Mouse (Mus musculus) heart, embryonic 14.5 days (tissue): Measurements from ENCODE around the gene Serping1. TPM values are rescaled to one million over a fixed set of nuclear protein-coding genes. Genes with fewer than 3 reads are reported as not detected.
A peak's percentile ranks its signal among the peaks of the same experiment; 100 is the strongest.
"Not testable (repeated sequence)": the region's sequence is repeated elsewhere in the genome, so short reads cannot be mapped to it uniquely, and the experiment has no call there.

Source experiments
- ATAC-seq: fragments of 200-750 bp; cut with Nextera tagmentation; 2 replicates; pipeline ENCODE4 v1.8.0; 2017; ENCODE audit warnings: low read depth, moderate TSS enrichment; ENCODE audit not compliant: insufficient number of reproducible peaks, insufficient read depth, low FRiP score
- H3K27ac ChIP-seq, 2 experiments: fragments of 200-500 bp in 1 of 2; fragments of 300-500 bp in 1 of 2; sonication (generic) in 1 of 2; replicated peaks in 1 of 2; 2 replicates each; pipeline ENCODE4 v1.5.1; 2012 to 2014; ENCODE audit warnings: low read depth in 2 of 2, low read length in 2 of 2, control low read depth in 1 of 2, mild to moderate bottlenecking in 1 of 2, mixed read lengths in 1 of 2; ENCODE audit not compliant: control insufficient read depth in 1 of 2, insufficient read depth in 1 of 2
- H3K27me3 ChIP-seq: fragments of 300-500 bp; sonication (generic); 2 replicates; pipeline ENCODE4 v1.6.1; 2014; ENCODE audit warnings: mild to moderate bottlenecking, low read length, control low read depth; ENCODE audit not compliant: control insufficient read depth, insufficient read depth
- H3K36me3 ChIP-seq: fragments of 300-500 bp; sonication (generic); 2 replicates; pipeline ENCODE4 v1.6.1; 2014; ENCODE audit warnings: mild to moderate bottlenecking, control low read depth, low read length, mixed read lengths; ENCODE audit not compliant: control insufficient read depth, insufficient read depth
- H3K4me1 ChIP-seq, 2 experiments: fragments of 200-500 bp in 1 of 2; fragments of 300-500 bp in 1 of 2; sonication (generic) in 1 of 2; 2 replicates each; pipeline ENCODE4 v1.6.1; 2012 to 2014; ENCODE audit warnings: low read length in 2 of 2, control low read depth in 1 of 2, mixed read lengths in 1 of 2; ENCODE audit not compliant: control insufficient read depth in 2 of 2, insufficient read depth in 2 of 2
- H3K4me2 ChIP-seq: fragments of 300-500 bp; sonication (generic); 2 replicates; pipeline ENCODE4 v1.6.1; 2014; ENCODE audit warnings: mild to moderate bottlenecking, low read length
- H3K4me3 ChIP-seq, 2 experiments: fragments of 200-500 bp in 1 of 2; fragments of 300-500 bp in 1 of 2; sonication (generic) in 1 of 2; 2 replicates each; pipeline ENCODE4 v1.5.1; 2012 to 2014; ENCODE audit warnings: low read length in 2 of 2, mild to moderate bottlenecking in 2 of 2, control low read depth in 1 of 2, low read depth in 1 of 2, moderate library complexity in 1 of 2; ENCODE audit not compliant: control insufficient read depth in 1 of 2, insufficient read depth in 1 of 2
- H3K9ac ChIP-seq: fragments of 300-500 bp; sonication (generic); 2 replicates; pipeline ENCODE4 v1.6.1; 2014; ENCODE audit warnings: mild to moderate bottlenecking, low read length
- H3K9me3 ChIP-seq: fragments of 300-500 bp; sonication (generic); 2 replicates; pipeline ENCODE4 v1.6.1; 2016; ENCODE audit warnings: low read length, control low read depth; ENCODE audit not compliant: control insufficient read depth
- WGBS: fragments of 180-500 bp; shearing (Covaris S2); extraction: QIAGEN DNeasy Blood & Tissue Kit; methylation state at CpG from one replicate; pipeline ENCODE4 v1.1.7; 2014; 5-methylcytosine and 5-hydroxymethylcytosine counted together
- polyA plus RNA-seq: library from polyadenylated mRNA; unstranded; fragments of >200 nt; fragmentation: Nextera tagmentation; extraction: Ambion mirVana; gene quantifications from 2 replicates; pipeline ENCODE4 v1.2.1, GENCODE M21; 2014

Gene Serping1
- polyA plus RNA-seq, 1 experiment from 2014 or later, result 46.6 TPM

DNA sequence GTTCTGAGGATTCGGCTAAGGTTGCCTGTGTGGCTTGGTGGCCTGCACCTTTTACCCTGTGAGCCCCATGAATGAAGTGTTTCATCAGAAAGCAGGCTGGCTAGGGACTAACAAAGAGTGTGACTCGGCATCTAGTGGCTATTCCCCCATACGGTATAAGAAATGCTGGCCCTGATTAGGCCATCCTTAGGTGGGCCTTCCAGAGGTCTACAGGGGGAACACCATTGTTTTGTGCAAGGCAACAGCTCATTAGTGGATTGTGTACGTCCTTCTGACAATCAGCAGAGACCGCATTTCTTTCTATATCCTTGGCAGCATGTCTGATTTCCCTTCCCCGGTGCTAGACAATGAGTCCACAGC is 35.3 kb upstream of the Serping1 start:
- WGBS, result 65% methylated on average over 6 of the region's 6 CpGs
- Histone ChIP-seq H3K36me3 (0 out of 2 replicates have a peak, but pooled peaks cover 4% of the 10 kb centered on the region), H3K27ac (peak overlapping the region; percentile 70 to 71), H3K4me2 (peak overlapping the region; percentile 64), H3K9me3 (no peaks in the 10 kb centered on the region), H3K9ac (peak overlapping the region; percentile 50; the same call in 1 of the 2 replicates), H3K27me3 (no peaks in the 10 kb centered on the region), H3K4me3 (no peak overlapping the region), H3K4me1 (peaks cover 18 to 23% of the 10 kb centered on the region in 2 experiments)
- ATAC-seq, result no peak

DNA sequence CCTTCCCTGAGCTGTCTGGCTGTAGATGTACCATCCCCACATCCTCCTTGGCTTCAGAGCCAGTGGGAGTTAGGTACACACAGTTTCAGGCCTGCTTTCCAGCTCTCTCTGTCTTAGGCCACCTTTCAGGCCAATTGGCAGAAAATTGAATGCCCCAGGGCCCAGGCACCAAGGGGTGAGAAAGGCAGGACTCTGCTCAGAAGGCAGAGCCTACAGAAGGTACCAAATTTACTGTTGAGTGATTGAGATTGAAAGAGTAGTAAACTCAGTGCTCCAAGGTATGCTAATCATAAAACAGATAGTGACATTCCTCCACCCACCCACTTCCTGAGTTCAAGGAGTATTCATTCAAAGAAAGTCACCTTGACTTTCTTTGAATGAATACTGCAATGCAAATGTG is 34.1 kb upstream of the Serping1 start:
- Histone ChIP-seq H3K4me3 (no peak overlapping the region), H3K36me3 (0 out of 2 replicates have a peak, but pooled peaks cover 4% of the 10 kb centered on the region), H3K4me2 (no peak overlapping the region), H3K27me3 (no peaks in the 10 kb centered on the region), H3K9me3 (no peaks in the 10 kb centered on the region), H3K27ac (no peak overlapping the region), H3K9ac (no peak overlapping the region), H3K4me1 (peaks cover 18 to 23% of the 10 kb centered on the region in 2 experiments)
- no peak for ATAC-seq

DNA sequence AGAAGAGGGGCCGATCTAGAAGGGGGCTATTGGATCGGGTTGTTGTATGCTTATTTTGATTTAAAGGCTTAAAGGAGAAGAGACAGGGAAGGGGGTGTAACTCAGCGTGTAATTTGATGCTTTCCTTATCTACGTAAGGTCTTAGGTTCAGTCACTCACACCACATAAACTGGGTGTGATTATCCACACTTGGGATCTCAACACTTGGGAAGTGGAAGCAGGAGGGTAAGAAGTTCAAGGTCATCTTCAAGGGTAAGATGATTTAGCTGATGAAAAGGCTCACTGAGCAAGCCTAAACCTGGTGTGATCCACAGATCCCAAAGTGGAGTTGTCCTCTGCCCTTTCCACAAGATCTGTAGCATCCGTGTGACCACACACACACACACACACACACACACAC is 31.3 kb upstream of the Serping1 start:
- 53% methylated on average over 5 of the region's 5 CpGs for WGBS
- Histone ChIP-seq H3K27ac (no peak overlapping the region), H3K4me3 (no peak overlapping the region), H3K4me2 (no peak overlapping the region), H3K9ac (no peak overlapping the region), H3K9me3 (no peaks in the 10 kb centered on the region), H3K27me3 (no peaks in the 10 kb centered on the region), H3K36me3 (0 out of 2 replicates have a peak, but pooled peaks cover 4% of the 10 kb centered on the region), H3K4me1 (peaks cover 9 to 11% of the 10 kb centered on the region in 2 experiments)
- no peak for ATAC-seq

DNA sequence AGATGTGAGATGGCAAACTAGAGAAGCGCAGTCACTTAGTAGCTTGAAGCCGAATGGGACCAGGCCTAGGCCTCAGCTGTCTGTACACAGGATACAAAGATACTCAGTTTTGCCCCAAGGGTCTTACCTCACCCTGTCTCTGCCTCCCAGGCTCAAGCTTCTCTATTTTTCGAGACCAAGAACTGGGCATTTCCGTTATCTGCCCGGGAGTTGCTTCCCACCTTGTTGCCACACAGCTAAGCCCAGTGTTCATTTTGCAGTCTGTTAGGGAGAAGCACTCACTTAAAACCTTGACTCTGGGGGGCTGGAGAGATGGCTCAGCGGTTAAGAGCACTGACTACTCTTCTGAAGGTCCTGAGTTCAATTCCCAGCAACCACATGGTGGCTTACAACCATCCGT is 28.7 kb upstream of the Serping1 start:
- no peak for ATAC-seq
- Histone ChIP-seq H3K4me1 (peaks cover 2% of the 10 kb centered on the region in 2 experiments; a peak in 1 of 4 replicates), H3K4me3 (no peak overlapping the region), H3K9me3 (no peaks in the 10 kb centered on the region), H3K4me2 (no peak overlapping the region), H3K9ac (no peak overlapping the region), H3K36me3 (0 out of 2 replicates have a peak, but pooled peaks cover 1% of the 10 kb centered on the region), H3K27ac (no peak overlapping the region), H3K27me3 (no peaks in the 10 kb centered on the region)
- WGBS, result 91% methylated on average over 7 of the region's 7 CpGs

DNA sequence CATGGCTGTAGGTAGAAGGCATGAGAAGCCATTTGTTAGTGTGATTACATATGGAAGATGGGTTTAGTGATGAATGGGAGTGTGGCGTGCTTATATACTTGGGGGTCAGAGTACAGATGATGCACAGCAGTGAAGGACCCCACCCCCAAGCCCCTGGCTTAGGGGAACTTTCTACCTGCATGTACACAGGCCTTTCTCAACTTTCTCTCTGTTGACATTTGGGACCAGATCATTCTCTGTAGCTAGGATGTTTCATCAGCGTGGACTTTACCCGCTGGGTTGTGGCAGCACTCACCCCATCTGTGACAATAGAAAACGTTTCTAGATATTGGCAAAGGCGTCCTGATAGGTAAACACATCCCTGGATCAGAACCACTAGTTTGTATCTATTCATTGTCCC is 26.0 kb upstream of the Serping1 start:
- H3K9ac ChIP-seq, H3K4me1 ChIP-seq, ATAC-seq, H3K4me2 ChIP-seq, H3K27ac ChIP-seq, H3K4me3 ChIP-seq, H3K27me3 ChIP-seq, H3K9me3 ChIP-seq, H3K36me3 ChIP-seq: not testable (repeated sequence)
- 79% methylated on average over 5 of the region's 5 CpGs for WGBS

DNA sequence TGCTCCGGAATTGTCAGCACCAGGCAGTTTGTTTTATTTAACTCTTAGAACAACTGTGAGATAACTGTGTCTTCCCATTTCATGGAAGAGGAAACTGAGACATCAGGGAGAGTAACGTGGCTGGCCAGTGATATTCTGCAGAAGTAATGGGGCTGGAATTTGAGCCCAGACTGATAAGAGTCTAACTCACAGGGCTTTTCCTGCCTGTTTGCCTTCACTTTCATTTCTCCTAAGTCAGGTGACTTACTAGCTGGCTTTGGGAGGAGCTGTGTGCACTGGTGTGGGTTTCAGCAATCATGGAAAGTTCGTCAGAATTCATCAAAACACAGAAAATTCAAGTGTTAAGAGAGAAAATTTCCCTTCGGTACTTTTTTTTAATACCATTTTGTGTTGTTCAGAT is 25.1 kb upstream of the Serping1 start:
- H3K4me3 ChIP-seq, result no peak overlapping the region
- H3K9me3 ChIP-seq, result no peaks in the 10 kb centered on the region
- no peaks in the 10 kb centered on the region for H3K27me3 ChIP-seq
- no peak overlapping the region for H3K4me2 ChIP-seq
- ATAC-seq, result no peak
- H3K4me1 ChIP-seq, result peaks cover 2 to 6% of the 10 kb centered on the region in 2 experiments; a peak in 2 of 4 replicates
- 54% methylated on average over 4 of the region's 4 CpGs for WGBS
- no peak overlapping the region for H3K9ac ChIP-seq
- no peaks in the 10 kb centered on the region for H3K36me3 ChIP-seq
- H3K27ac ChIP-seq, result no peak overlapping the region

DNA sequence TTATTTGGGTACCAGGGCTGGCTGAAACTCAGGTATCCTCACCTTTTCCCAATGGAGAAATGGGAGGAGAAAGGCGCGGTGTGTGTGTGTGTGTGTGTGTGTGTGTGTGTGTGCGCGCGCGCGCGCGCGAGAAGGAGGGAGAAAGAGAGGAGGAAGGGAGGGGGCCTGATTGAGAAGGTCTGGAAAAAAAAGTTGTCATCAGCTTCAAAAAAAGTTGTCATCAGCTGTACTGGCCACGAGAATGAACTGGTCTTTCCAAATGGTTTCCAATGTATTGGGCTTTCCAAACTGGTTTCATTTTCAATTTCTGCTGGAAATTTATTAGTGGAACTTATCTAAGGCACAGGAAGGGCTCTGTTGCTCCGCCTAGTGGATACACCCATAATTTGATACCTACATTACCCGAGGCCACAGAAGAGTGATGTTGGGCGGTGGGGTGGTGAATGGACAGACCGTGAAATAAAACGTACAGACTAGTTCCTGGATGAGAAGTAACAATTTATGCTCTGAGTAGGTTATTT is 23.9 kb upstream of the Serping1 start:
- H3K9me3 ChIP-seq, result no peaks in the 10 kb centered on the region
- peaks cover 2 to 6% of the 10 kb centered on the region in 2 experiments; a peak in 2 of 4 replicates for H3K4me1 ChIP-seq
- ATAC-seq, result peak; percentile 45
- peak overlapping the region; percentile 57 to 67 for H3K27ac ChIP-seq
- under 1% methylated on average over 16 of the region's 16 CpGs for WGBS
- H3K27me3 ChIP-seq, result no peaks in the 10 kb centered on the region
- no peaks in the 10 kb centered on the region for H3K36me3 ChIP-seq
- H3K9ac ChIP-seq, result peak overlapping the region; percentile 64
- peak overlapping the region; percentile 48 to 62 for H3K4me3 ChIP-seq
- H3K4me2 ChIP-seq, result peak overlapping the region; percentile 98

DNA sequence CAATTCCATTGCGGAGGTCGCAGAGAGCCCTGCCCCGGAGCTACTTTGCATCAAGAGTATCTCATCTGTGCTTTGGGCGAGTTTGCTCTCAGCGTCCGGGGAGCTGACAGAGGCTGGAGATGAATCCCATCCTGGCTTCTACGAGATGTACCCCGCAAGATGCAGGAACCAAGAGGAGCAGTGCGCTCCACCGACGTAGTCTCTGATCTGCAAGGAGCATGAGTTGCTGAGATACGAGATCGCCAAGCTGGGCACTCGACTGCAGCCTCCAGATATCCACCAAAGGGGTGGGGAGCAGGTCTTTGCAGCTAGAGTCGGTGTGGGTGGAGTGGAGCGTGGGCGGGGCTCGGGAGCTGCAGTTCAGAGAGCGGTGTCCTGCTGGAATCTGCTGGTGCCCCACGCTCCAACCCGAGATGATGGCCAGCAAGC is 23.3 kb upstream of the Serping1 start, which contains the start of gene Ube2l6:
Gene Ube2l6, plus strand, starts transcription at position 336 of the 429 bp plus-strand sequence.
- Histone ChIP-seq H3K36me3 (no peaks in the 10 kb centered on the region), H3K4me3 (peak within 1 kb of the TSS; percentile 48 to 62), H3K27ac (peak within 1 kb of the TSS; percentile 57 to 67), H3K27me3 (no peaks in the 10 kb centered on the region), H3K4me1 (peaks cover 2 to 6% of the 10 kb centered on the region in 2 experiments; a peak in 2 of 4 replicates), H3K4me2 (peak within 1 kb of the TSS; percentile 98), H3K9me3 (no peaks in the 10 kb centered on the region), H3K9ac (peak within 1 kb of the TSS; percentile 64)
- ATAC-seq, result peak; percentile 67
- WGBS, result under 1% methylated on average over 21 of the region's 21 CpGs
